Comparison of ENCODE assay signal across 24 mouse cellular contexts in the genomic region with DNA sequence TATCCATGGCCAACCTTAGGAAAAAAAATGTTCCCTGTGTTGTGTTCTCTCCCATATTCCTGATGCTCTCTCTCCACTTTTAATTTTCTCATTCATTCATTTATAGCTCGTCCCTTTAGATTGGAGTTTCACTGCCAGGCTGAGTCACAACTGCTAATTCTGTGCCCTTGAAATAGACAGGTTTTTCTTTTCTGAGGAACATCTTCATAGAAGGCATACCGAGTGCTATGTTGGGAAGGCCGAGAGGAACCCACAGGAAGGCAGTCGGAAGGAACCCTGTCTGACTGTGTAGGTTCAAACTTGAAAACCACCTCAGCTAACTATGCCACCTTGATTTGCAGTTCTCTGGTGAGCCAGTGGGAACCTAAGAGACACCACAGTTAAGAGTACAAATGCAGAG.
DNase-seq lines count a peak whose midpoint lies in the region; ATAC-seq and TF ChIP-seq lines count a peak whose summit lies in the region.
"Had no signal": no experiment of that assay in that cellular context is flagged by ENCODE, and none has a peak within 500 bp of the region (broad histone marks: within the 10 kb centered on the region; RNA-seq: fewer than 3 reads in every experiment).

No protein-coding gene starts in this region.

- peaks cover 13% of the 10 kb centered on the region for H3K4me1 ChIP-seq in liver, postnatal 0 days (ENCODE audit: insufficient read depth)

- WGBS in liver, postnatal 0 days (ENCODE audit: insufficient replicate concordance) = 77% methylated on average over 4 of the region's 4 CpGs

- H3K9ac ChIP-seq in liver, postnatal 0 days (replicated peaks) = no peak overlapping the region
- H3K9ac ChIP-seq: embryonic facial prominence, embryonic 13.5 days; embryonic facial prominence, embryonic 15.5 days; forebrain, embryonic 12.5 days had no signal

- peak overlapping the region; percentile 53 for H3K27ac ChIP-seq in liver, postnatal 0 days (ENCODE audit: low read depth)
- H3K27ac ChIP-seq: embryonic facial prominence, embryonic 13.5 days; embryonic facial prominence, embryonic 15.5 days; forebrain, embryonic 10.5 days; forebrain, embryonic 12.5 days had no signal

- H3K4me3 ChIP-seq in liver, postnatal 0 days (ENCODE audit: low read depth, low read length) = no peak overlapping the region
- H3K4me3 ChIP-seq: embryonic facial prominence, embryonic 13.5 days; embryonic facial prominence, embryonic 15.5 days; erythroblast, embryonic 14.5 days; forebrain, embryonic 10.5 days; forebrain, embryonic 12.5 days had no signal

- no peak for TF ChIP-seq EP300 in liver, postnatal 0 days (IDR thresholded peaks at IDR 0.05; ENCODE audit: low read depth)

- peak; percentile 20 to 21 for DNase-seq in frontal cortex, postnatal 36 days (ENCODE audit: low spot score in 2 of 2)
- DNase-seq in frontal cortex, postnatal 14 days (ENCODE audit: low spot score in 2 of 2) = no peak
- no peak for DNase-seq in liver, postnatal 0 days
- DNase-seq in liver = no peak
- DNase-seq in right cerebral cortex, adult 2 months (ENCODE audit: low spot score in 2 of 2) = peak; percentile 13 to 19
- no peak for DNase-seq in right cerebral cortex, postnatal 25 days
- peak; percentile 39 for DNase-seq in telencephalon, adult 2 months (ENCODE audit: low read depth, low spot score)
- no peak for DNase-seq in thymus, postnatal 4 days
- DNase-seq: adrenal gland, adult 2 months; adrenal gland, postnatal 10 days; adrenal gland, postnatal 25 days; cerebellum, adult 11-12 months; cerebellum, adult 2 months; cerebellum, adult 9-10 months; cerebellum, postnatal 10 days; cerebellum, postnatal 25 days; embryo, embryonic 11 days had no signal

- no peak for ATAC-seq in liver, postnatal 0 days
- ATAC-seq: forebrain, embryonic 14.5 days; forebrain, embryonic 16.5 days had no signal

- H3K27me3 ChIP-seq in liver, postnatal 0 days (ENCODE audit: insufficient read depth, low read length) = no peaks in the 10 kb centered on the region
- H3K27me3 ChIP-seq: embryonic facial prominence, embryonic 13.5 days; embryonic facial prominence, embryonic 15.5 days had no signal

- H3K9me3 ChIP-seq in liver, postnatal 0 days (ENCODE audit: low read length) = no peaks in the 10 kb centered on the region
- H3K9me3 ChIP-seq: embryonic facial prominence, embryonic 13.5 days; embryonic facial prominence, embryonic 15.5 days; forebrain, embryonic 10.5 days; forebrain, embryonic 12.5 days had no signal

- TF ChIP-seq CTCF in liver, postnatal 0 days (IDR thresholded peaks at IDR 0.05; ENCODE audit: low read depth) = no peak

- no peaks in the 10 kb centered on the region for H3K36me3 ChIP-seq in liver, postnatal 0 days (replicated peaks; ENCODE audit: insufficient read depth, low read length)
- H3K36me3 ChIP-seq: embryonic facial prominence, embryonic 13.5 days; embryonic facial prominence, embryonic 15.5 days; forebrain, embryonic 10.5 days; forebrain, embryonic 12.5 days had no signal

- H3K4me2 ChIP-seq in liver, postnatal 0 days (ENCODE audit: low read depth, low read length) = no peak overlapping the region
- H3K4me2 ChIP-seq: embryonic facial prominence, embryonic 13.5 days; embryonic facial prominence, embryonic 15.5 days; forebrain, embryonic 12.5 days had no signal

Comparison
In these comparisons a context has a peak if more than half of its experiments do, and no peak if none do; other contexts are left out.
1. DNase-seq: peak in frontal cortex, postnatal 36 days (2 of 2), right cerebral cortex, adult 2 months (2 of 2) and telencephalon, adult 2 months (single experiment); none in frontal cortex, postnatal 14 days (0 of 2), liver, postnatal 0 days (single experiment), liver (single experiment), right cerebral cortex, postnatal 25 days (single experiment) and thymus, postnatal 4 days (single experiment).